Mouse (Mus musculus): ENCODE results near the gene Nptxr. TPM values are rescaled to one million over a fixed set of nuclear protein-coding genes. Genes with fewer than 3 reads are reported as not detected.

The Nptxr gene
- polyA plus RNA-seq, 1 experiment from 2014 or later, result 0.50 TPM

DNA sequence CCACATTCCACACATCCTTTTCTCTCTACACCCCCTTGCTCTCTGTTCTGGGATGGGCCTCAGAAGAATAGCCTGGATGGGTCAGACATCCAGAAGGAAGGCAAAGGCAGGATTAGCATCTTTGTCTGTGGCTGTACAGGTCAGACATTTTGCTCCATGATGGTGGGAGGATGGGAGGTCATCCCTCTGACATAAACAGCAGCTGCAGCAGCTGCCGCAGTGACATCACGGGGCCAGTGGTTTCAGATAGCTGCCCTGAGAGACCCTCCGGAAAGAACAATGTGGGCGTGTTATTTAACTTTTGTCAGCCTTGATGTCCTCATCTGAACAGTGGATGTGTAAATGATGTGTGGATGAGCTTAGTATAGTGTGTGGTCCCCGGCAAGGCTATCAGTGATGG, 58.7 kb downstream of the Nptxr start:
- ATAC-seq (ENCODE audit: low FRiP score, low TSS enrichment), result no peak
- Histone ChIP-seq H3K36me3 (ENCODE audit: control insufficient read depth, insufficient read depth, low read length) (no peaks in the 10 kb centered on the region), H3K4me2 (replicated peaks; ENCODE audit: low read depth, low read length) (no peak overlapping the region), H3K27me3 (ENCODE audit: control insufficient read depth, insufficient read depth, low read length) (no peaks in the 10 kb centered on the region), H3K4me3 (ENCODE audit: low read length) (no peak overlapping the region), H3K9ac (ENCODE audit: low read depth, low read length) (no peak overlapping the region), H3K27ac (ENCODE audit: low read depth, low read length) (no peak overlapping the region), H3K4me1 (ENCODE audit: control insufficient read depth, insufficient read depth, low read length) (peaks cover 9% of the 10 kb centered on the region), H3K9me3 (ENCODE audit: control insufficient read depth, low read length) (no peaks in the 10 kb centered on the region)
- WGBS, result 74% methylated on average over 5 of the region's 5 CpGs

GRCm38 (mm10) chr15:79745312-79745711, 59.3 kb downstream of the Nptxr start:
- Histone ChIP-seq H3K27me3 (ENCODE audit: control insufficient read depth, insufficient read depth, low read length) (no peaks in the 10 kb centered on the region), H3K4me3 (ENCODE audit: low read length) (no peak overlapping the region), H3K4me1 (ENCODE audit: control insufficient read depth, insufficient read depth, low read length) (peaks cover 15% of the 10 kb centered on the region), H3K9ac (ENCODE audit: low read depth, low read length) (no peak overlapping the region), H3K27ac (ENCODE audit: low read depth, low read length) (no peak overlapping the region), H3K4me2 (replicated peaks; ENCODE audit: low read depth, low read length) (no peak overlapping the region), H3K36me3 (ENCODE audit: control insufficient read depth, insufficient read depth, low read length) (no peaks in the 10 kb centered on the region), H3K9me3 (ENCODE audit: control insufficient read depth, low read length) (no peaks in the 10 kb centered on the region)
- ATAC-seq (ENCODE audit: low FRiP score, low TSS enrichment), result no peak
- WGBS, result 71% methylated on average over 10 of the region's 10 CpGs

GRCm38 (mm10) chr15:79744742-79745141, 59.8 kb downstream of the Nptxr start:
- H3K36me3 ChIP-seq (ENCODE audit: control insufficient read depth, insufficient read depth, low read length), result no peaks in the 10 kb centered on the region
- H3K4me1 ChIP-seq (ENCODE audit: control insufficient read depth, insufficient read depth, low read length), result peaks cover 18% of the 10 kb centered on the region
- 35% methylated on average over 8 of the region's 8 CpGs for WGBS
- no peaks in the 10 kb centered on the region for H3K9me3 ChIP-seq (ENCODE audit: control insufficient read depth, low read length)
- ATAC-seq (ENCODE audit: low FRiP score, low TSS enrichment), result no peak
- no peaks in the 10 kb centered on the region for H3K27me3 ChIP-seq (ENCODE audit: control insufficient read depth, insufficient read depth, low read length)
- H3K4me3 ChIP-seq (ENCODE audit: low read length), result no peak overlapping the region
- no peak overlapping the region for H3K4me2 ChIP-seq (replicated peaks; ENCODE audit: low read depth, low read length)
- H3K27ac ChIP-seq (ENCODE audit: low read depth, low read length), result no peak overlapping the region
- H3K9ac ChIP-seq (ENCODE audit: low read depth, low read length), result no peak overlapping the region

DNA sequence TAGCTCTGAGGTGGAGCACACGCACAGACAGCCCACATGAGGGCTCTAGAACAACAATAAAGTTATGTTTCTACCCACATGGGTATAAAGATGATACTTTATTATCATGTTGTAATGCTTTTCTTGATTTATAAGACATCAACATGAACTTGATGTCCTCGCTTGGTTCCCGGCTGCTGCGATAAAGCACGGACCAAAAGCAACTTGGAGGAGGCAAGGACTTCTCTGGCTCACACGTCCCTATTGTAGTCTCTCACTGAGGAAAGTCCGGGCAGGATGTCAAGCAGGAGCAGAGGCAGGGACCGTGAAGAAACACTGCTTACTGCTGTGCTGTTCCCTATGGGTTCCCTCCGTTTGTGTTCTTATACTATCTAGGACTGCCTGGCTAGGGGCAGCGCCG, 60.6 kb downstream of the Nptxr start:
- peaks cover 25% of the 10 kb centered on the region for H3K4me1 ChIP-seq (ENCODE audit: control insufficient read depth, insufficient read depth, low read length)
- no peak overlapping the region for H3K9ac ChIP-seq (ENCODE audit: low read depth, low read length)
- no peak overlapping the region for H3K4me3 ChIP-seq (ENCODE audit: low read length)
- peaks cover 2% of the 10 kb centered on the region for H3K36me3 ChIP-seq (ENCODE audit: control insufficient read depth, insufficient read depth, low read length)
- WGBS, result 88% methylated on average over 11 of the region's 11 CpGs
- H3K4me2 ChIP-seq (replicated peaks; ENCODE audit: low read depth, low read length), result no peak overlapping the region
- no peaks in the 10 kb centered on the region for H3K9me3 ChIP-seq (ENCODE audit: control insufficient read depth, low read length)
- H3K27ac ChIP-seq (ENCODE audit: low read depth, low read length), result no peak overlapping the region
- ATAC-seq (ENCODE audit: low FRiP score, low TSS enrichment), result no peak
- H3K27me3 ChIP-seq (ENCODE audit: control insufficient read depth, insufficient read depth, low read length), result no peaks in the 10 kb centered on the region

GRCm38 (mm10) chr15:79742706-79743023, 61.9 kb downstream of the Nptxr start:
- ATAC-seq (ENCODE audit: low FRiP score, low TSS enrichment), result no peak
- peak overlapping the region; percentile 95 for H3K9ac ChIP-seq (ENCODE audit: low read depth, low read length)
- peak overlapping the region; percentile 81 for H3K4me2 ChIP-seq (replicated peaks; ENCODE audit: low read depth, low read length)
- no peaks in the 10 kb centered on the region for H3K9me3 ChIP-seq (ENCODE audit: control insufficient read depth, low read length)
- H3K36me3 ChIP-seq (ENCODE audit: control insufficient read depth, insufficient read depth, low read length), result peaks cover 13% of the 10 kb centered on the region
- peaks cover 28% of the 10 kb centered on the region for H3K4me1 ChIP-seq (ENCODE audit: control insufficient read depth, insufficient read depth, low read length)
- no peak overlapping the region for H3K27ac ChIP-seq (ENCODE audit: low read depth, low read length)
- peak overlapping the region; percentile 90 for H3K4me3 ChIP-seq (ENCODE audit: low read length)
- WGBS, result under 1% methylated on average over 23 of the region's 23 CpGs
- H3K27me3 ChIP-seq (ENCODE audit: control insufficient read depth, insufficient read depth, low read length), result no peaks in the 10 kb centered on the region

- H3K27ac ChIP-seq (ENCODE audit: low read depth, low read length), result peak within 1 kb of the TSS; percentile 62
- H3K27me3 ChIP-seq (ENCODE audit: control insufficient read depth, insufficient read depth, low read length), result no peaks in the 10 kb centered on the region
- H3K4me3 ChIP-seq (ENCODE audit: low read length), result peak within 1 kb of the TSS; percentile 90
- WGBS, result under 1% methylated on average over 75 of the region's 93 CpGs
- ATAC-seq (ENCODE audit: low FRiP score, low TSS enrichment), result peak; percentile 85
- H3K4me1 ChIP-seq (ENCODE audit: control insufficient read depth, insufficient read depth, low read length), result peaks cover 28% of the 10 kb centered on the region
- H3K9me3 ChIP-seq (ENCODE audit: control insufficient read depth, low read length), result no peaks in the 10 kb centered on the region
- peaks cover 19% of the 10 kb centered on the region for H3K36me3 ChIP-seq (ENCODE audit: control insufficient read depth, insufficient read depth, low read length)
- peak within 1 kb of the TSS; percentile 95 for H3K9ac ChIP-seq (ENCODE audit: low read depth, low read length)
- peak within 1 kb of the TSS; percentile 81 for H3K4me2 ChIP-seq (replicated peaks; ENCODE audit: low read depth, low read length)
Measured at GRCm38 (mm10) chr15:79741921-79742705, 62.5 kb downstream of the Nptxr start, which contains the start of gene Sun2. Sun2 (minus strand) TSS chr15:79742536.

DNA sequence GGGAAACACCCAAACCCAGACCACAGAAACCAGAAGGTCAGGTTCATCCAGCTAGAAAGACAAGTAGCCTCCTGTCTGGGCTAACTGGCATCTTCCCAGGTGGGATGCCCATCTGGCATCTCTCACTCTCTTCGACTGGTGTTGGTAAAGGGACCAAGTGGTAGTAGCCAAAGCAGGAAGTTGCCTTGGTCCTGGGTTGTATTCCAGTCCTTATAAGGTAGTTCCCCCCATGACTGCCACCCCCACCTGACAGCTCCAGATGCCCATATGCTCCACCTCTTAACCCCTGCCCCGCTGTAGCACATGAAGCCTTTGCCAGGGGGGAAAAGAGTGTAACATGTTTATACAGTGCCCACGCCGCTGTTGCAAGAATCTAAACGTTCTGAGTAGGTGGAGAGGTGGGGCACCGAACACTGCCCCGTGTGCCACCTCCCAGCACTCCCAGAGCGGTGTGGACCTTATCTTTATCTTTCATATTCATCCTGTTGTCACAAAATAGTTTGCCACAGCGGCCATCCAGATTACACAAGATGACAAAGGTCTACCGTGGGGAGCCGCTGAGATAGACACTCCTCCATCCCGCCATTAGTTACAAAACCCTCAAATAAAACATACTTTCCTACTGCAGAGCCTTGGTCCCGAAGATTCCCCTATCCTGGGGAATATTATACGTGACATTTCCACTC, 63.2 kb downstream of the Nptxr start:
- Histone ChIP-seq H3K4me2 (replicated peaks; ENCODE audit: low read depth, low read length) (peak overlapping the region; percentile 81), H3K9ac (ENCODE audit: low read depth, low read length) (peak overlapping the region; percentile 95), H3K9me3 (ENCODE audit: control insufficient read depth, low read length) (no peaks in the 10 kb centered on the region), H3K4me1 (ENCODE audit: control insufficient read depth, insufficient read depth, low read length) (peaks cover 28% of the 10 kb centered on the region), H3K27ac (ENCODE audit: low read depth, low read length) (peak overlapping the region; percentile 62), H3K4me3 (ENCODE audit: low read length) (peak overlapping the region; percentile 90), H3K36me3 (ENCODE audit: control insufficient read depth, insufficient read depth, low read length) (peaks cover 26% of the 10 kb centered on the region), H3K27me3 (ENCODE audit: control insufficient read depth, insufficient read depth, low read length) (no peaks in the 10 kb centered on the region)
- no peak for ATAC-seq (ENCODE audit: low FRiP score, low TSS enrichment)
- 25% methylated on average over 14 of the region's 14 CpGs for WGBS

DNA sequence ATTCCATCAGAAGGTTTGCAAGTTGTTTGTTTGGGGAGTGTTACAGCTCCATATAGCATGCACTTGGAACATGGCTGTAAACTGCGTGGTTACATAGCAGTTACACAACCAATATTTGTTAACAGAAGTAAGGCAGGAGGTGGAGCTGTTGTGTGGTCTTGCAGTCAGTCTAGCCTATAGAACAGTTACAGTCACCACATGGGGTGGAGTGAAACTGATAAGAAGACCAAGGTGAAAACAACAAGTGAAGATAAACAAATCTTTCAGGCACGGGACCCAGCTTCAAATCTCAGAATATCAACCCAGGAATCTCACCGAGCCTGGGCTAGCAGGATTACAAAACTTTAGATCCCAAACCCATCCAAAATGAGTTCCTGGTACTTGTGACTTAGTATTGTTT, 63.8 kb downstream of the Nptxr start:
- no peak overlapping the region for H3K9ac ChIP-seq (ENCODE audit: low read depth, low read length)
- H3K4me2 ChIP-seq (replicated peaks; ENCODE audit: low read depth, low read length), result peak overlapping the region; percentile 81; the same call in 1 of the 2 replicates
- peaks cover 29% of the 10 kb centered on the region for H3K36me3 ChIP-seq (ENCODE audit: control insufficient read depth, insufficient read depth, low read length)
- no peak overlapping the region for H3K27ac ChIP-seq (ENCODE audit: low read depth, low read length)
- H3K4me3 ChIP-seq (ENCODE audit: low read length), result peak overlapping the region; percentile 90; the same call in 1 of the 2 replicates
- H3K9me3 ChIP-seq (ENCODE audit: control insufficient read depth, low read length), result no peaks in the 10 kb centered on the region
- WGBS, result 92% methylated on average over 3 of the region's 3 CpGs
- peaks cover 28% of the 10 kb centered on the region for H3K4me1 ChIP-seq (ENCODE audit: control insufficient read depth, insufficient read depth, low read length)
- H3K27me3 ChIP-seq (ENCODE audit: control insufficient read depth, insufficient read depth, low read length), result no peaks in the 10 kb centered on the region
- ATAC-seq (ENCODE audit: low FRiP score, low TSS enrichment), result no peak
